Mouse (Mus musculus): ENCODE results near the gene Dhps. TPM values are rescaled to one million over a fixed set of nuclear protein-coding genes. Genes with fewer than 3 reads are reported as not detected.

Gene Dhps
- polyA plus RNA-seq, 1 experiment from 2014 or later = 70.7 TPM

GRCm38 (mm10) chr8:85035165-85035727 lies 36.3 kb upstream of the Dhps start:
- Histone ChIP-seq H3K27ac (peak overlapping the region; percentile 100), H3K36me3 (peaks cover 40% of the 10 kb centered on the region)

GRCm38 (mm10) chr8:85035728-85036310 lies 35.7 kb upstream of the Dhps start:
- Histone ChIP-seq H3K9me3 (no peaks in the 10 kb centered on the region), H3K9ac (peak overlapping the region; percentile 95), H3K4me1 (peaks cover 34% of the 10 kb centered on the region), H3K27me3 (no peaks in the 10 kb centered on the region), H3K4me2 (peak overlapping the region; percentile 80), H3K4me3 (peak overlapping the region; percentile 81), H3K36me3 (peaks cover 41% of the 10 kb centered on the region), H3K27ac (peak overlapping the region; percentile 100)
- under 1% methylated on average over 15 of the region's 15 CpGs for WGBS
- ATAC-seq (ENCODE audit: insufficient number of reproducible peaks, insufficient read depth, low FRiP score, low TSS enrichment, low read depth) = no peak

More at GRCm38 (mm10) chr8:85035165-85035727, 36.3 kb upstream of the Dhps start:
- Histone ChIP-seq H3K4me2 (peak overlapping the region; percentile 80), H3K9me3 (no peaks in the 10 kb centered on the region), H3K9ac (peak overlapping the region; percentile 95), H3K4me1 (peaks cover 30% of the 10 kb centered on the region), H3K4me3 (peak overlapping the region; percentile 81), H3K27me3 (no peaks in the 10 kb centered on the region)
- ATAC-seq (ENCODE audit: insufficient number of reproducible peaks, insufficient read depth, low FRiP score, low TSS enrichment, low read depth) = no peak
- WGBS = 5% methylated on average over 12 of the region's 12 CpGs

- Histone ChIP-seq H3K27me3 (no peaks in the 10 kb centered on the region), H3K4me1 (peaks cover 37% of the 10 kb centered on the region), H3K9me3 (no peaks in the 10 kb centered on the region), H3K4me3 (peak overlapping the region; percentile 81), H3K27ac (peak overlapping the region; percentile 100), H3K9ac (peak overlapping the region; percentile 95), H3K4me2 (peak overlapping the region; percentile 80), H3K36me3 (peaks cover 42% of the 10 kb centered on the region)
- under 1% methylated on average over 9 of the region's 9 CpGs for WGBS
- peak; percentile 12; the same call in 1 of the 2 replicates for ATAC-seq (ENCODE audit: insufficient number of reproducible peaks, insufficient read depth, low FRiP score, low TSS enrichment, low read depth)
Measured at GRCm38 (mm10) chr8:85036381-85036717, 35.2 kb upstream of the Dhps start.

- peak within 1 kb of the TSS; percentile 100 for H3K27ac ChIP-seq
- peaks cover 42% of the 10 kb centered on the region for H3K36me3 ChIP-seq
- H3K9me3 ChIP-seq = no peaks in the 10 kb centered on the region
- peaks cover 37% of the 10 kb centered on the region for H3K4me1 ChIP-seq
- ATAC-seq (ENCODE audit: insufficient number of reproducible peaks, insufficient read depth, low FRiP score, low TSS enrichment, low read depth) = peak; percentile 89
- H3K27me3 ChIP-seq = no peaks in the 10 kb centered on the region
- H3K9ac ChIP-seq = peak within 1 kb of the TSS; percentile 95
- WGBS = under 1% methylated on average over 59 of the region's 59 CpGs
- peak within 1 kb of the TSS; percentile 81 for H3K4me3 ChIP-seq
- H3K4me2 ChIP-seq = peak within 1 kb of the TSS; percentile 80
Measured at GRCm38 (mm10) chr8:85036718-85037365, 34.7 kb upstream of the Dhps start, which contains the start of gene Tnpo2. TSS of gene Tnpo2 (plus strand) at chr8:85036915.

GRCm38 (mm10) chr8:85037366-85037680 lies 34.2 kb upstream of the Dhps start:
- Histone ChIP-seq H3K36me3 (peaks cover 42% of the 10 kb centered on the region), H3K9ac (peak overlapping the region; percentile 95)

GRCm38 (mm10) chr8:85037681-85038531 lies 33.7 kb upstream of the Dhps start:
- peaks cover 42% of the 10 kb centered on the region for H3K36me3 ChIP-seq
- peak overlapping the region; percentile 95 for H3K9ac ChIP-seq
- ATAC-seq (ENCODE audit: insufficient number of reproducible peaks, insufficient read depth, low FRiP score, low TSS enrichment, low read depth) = no peak
- peak overlapping the region; percentile 80 for H3K4me2 ChIP-seq
- under 1% methylated on average over 57 of the region's 57 CpGs for WGBS
- peaks cover 37% of the 10 kb centered on the region for H3K4me1 ChIP-seq
- H3K4me3 ChIP-seq = peak overlapping the region; percentile 81
- H3K9me3 ChIP-seq = no peaks in the 10 kb centered on the region
- peak overlapping the region; percentile 100 for H3K27ac ChIP-seq
- H3K27me3 ChIP-seq = no peaks in the 10 kb centered on the region

More at GRCm38 (mm10) chr8:85037366-85037680, 34.2 kb upstream of the Dhps start:
- Histone ChIP-seq H3K4me3 (peak overlapping the region; percentile 81), H3K9me3 (no peaks in the 10 kb centered on the region), H3K27ac (peak overlapping the region; percentile 100), H3K4me2 (peak overlapping the region; percentile 80), H3K27me3 (no peaks in the 10 kb centered on the region), H3K4me1 (peaks cover 37% of the 10 kb centered on the region)
- WGBS = 0% methylated on average over 14 of the region's 14 CpGs
- peak; percentile 70 for ATAC-seq (ENCODE audit: insufficient number of reproducible peaks, insufficient read depth, low FRiP score, low TSS enrichment, low read depth)

GRCm38 (mm10) chr8:85043619-85044018 lies 27.9 kb upstream of the Dhps start:
- peaks cover 16% of the 10 kb centered on the region for H3K4me1 ChIP-seq
- no peak for ATAC-seq (ENCODE audit: insufficient number of reproducible peaks, insufficient read depth, low FRiP score, low TSS enrichment, low read depth)
- H3K36me3 ChIP-seq = peaks cover 88% of the 10 kb centered on the region
- H3K27ac ChIP-seq = no peak overlapping the region
- H3K9ac ChIP-seq = no peak overlapping the region
- no peaks in the 10 kb centered on the region for H3K9me3 ChIP-seq
- 86% methylated on average over 6 of the region's 6 CpGs for WGBS
- no peak overlapping the region for H3K4me2 ChIP-seq
- no peak overlapping the region for H3K4me3 ChIP-seq
- no peaks in the 10 kb centered on the region for H3K27me3 ChIP-seq

- Histone ChIP-seq H3K27ac (no peak overlapping the region), H3K36me3 (peaks cover 55% of the 10 kb centered on the region), H3K4me1 (peaks cover 17% of the 10 kb centered on the region), H3K4me2 (no peak overlapping the region), H3K27me3 (no peaks in the 10 kb centered on the region), H3K9ac (no peak overlapping the region), H3K9me3 (no peaks in the 10 kb centered on the region), H3K4me3 (no peak overlapping the region)
- WGBS = 82% methylated on average over 7 of the region's 7 CpGs
- no peak for ATAC-seq (ENCODE audit: insufficient number of reproducible peaks, insufficient read depth, low FRiP score, low TSS enrichment, low read depth)
Measured at GRCm38 (mm10) chr8:85057367-85057766, 14.2 kb upstream of the Dhps start.

GRCm38 (mm10) chr8:85059879-85060616 lies 11.5 kb upstream of the Dhps start, which contains the start of gene Fbxw9:
TSS of gene Fbxw9 (plus strand) at chr8:85060055.
- 0 out of 2 replicates have a peak within 1 kb of the TSS, but pooled peaks have one; percentile 60 for H3K27ac ChIP-seq
- peak within 1 kb of the TSS; percentile 86 for H3K9ac ChIP-seq
- 1% methylated on average over 53 of the region's 53 CpGs for WGBS
- peak within 1 kb of the TSS; percentile 87 for H3K4me3 ChIP-seq
- peak; percentile 83 for ATAC-seq (ENCODE audit: insufficient number of reproducible peaks, insufficient read depth, low FRiP score, low TSS enrichment, low read depth)
- H3K4me1 ChIP-seq = peaks cover 17% of the 10 kb centered on the region
- no peaks in the 10 kb centered on the region for H3K9me3 ChIP-seq
- H3K4me2 ChIP-seq = peak within 1 kb of the TSS; percentile 91
- peaks cover 33% of the 10 kb centered on the region for H3K36me3 ChIP-seq
- H3K27me3 ChIP-seq = no peaks in the 10 kb centered on the region

- peaks cover 37% of the 10 kb centered on the region for H3K36me3 ChIP-seq
- WGBS = 92% methylated on average over 4 of the region's 4 CpGs
- no peak overlapping the region for H3K4me2 ChIP-seq
- no peaks in the 10 kb centered on the region for H3K9me3 ChIP-seq
- no peak overlapping the region for H3K4me3 ChIP-seq
- no peaks in the 10 kb centered on the region for H3K27me3 ChIP-seq
- H3K27ac ChIP-seq = no peak overlapping the region
- no peak overlapping the region for H3K9ac ChIP-seq
- peaks cover 17% of the 10 kb centered on the region for H3K4me1 ChIP-seq
- ATAC-seq (ENCODE audit: insufficient number of reproducible peaks, insufficient read depth, low FRiP score, low TSS enrichment, low read depth) = no peak
Measured at GRCm38 (mm10) chr8:85062603-85063002, 9.0 kb upstream of the Dhps start.

- Histone ChIP-seq H3K27ac (no peak overlapping the region), H3K9me3 (no peaks in the 10 kb centered on the region), H3K27me3 (no peaks in the 10 kb centered on the region), H3K9ac (no peak overlapping the region), H3K36me3 (peaks cover 44% of the 10 kb centered on the region), H3K4me1 (peaks cover 17% of the 10 kb centered on the region), H3K4me2 (no peak overlapping the region), H3K4me3 (no peak overlapping the region)
- 50% methylated on average over 2 of the region's 2 CpGs for WGBS
- no peak for ATAC-seq (ENCODE audit: insufficient number of reproducible peaks, insufficient read depth, low FRiP score, low TSS enrichment, low read depth)
Measured at GRCm38 (mm10) chr8:85065213-85065612, 6.3 kb upstream of the Dhps start.
